Mouse (Mus musculus) embryonic stem cell, embryonic (primary cell): ENCODE results near the gene Tmem165.

Source experiments
- CTCF ChIA-PET, 4 experiments: fragments of 300-600 bp in 2 of 4; fragments of 350-600 bp in 2 of 4; sonication (Branson Sonifier 250); formaldehyde crosslinking; loops; one replicate each; lab custom pipeline; 2022; ENCODE audit warnings: inconsistent platforms in 2 of 4; lab: Charles Lee
- POLR2A ChIA-PET, 4 experiments: fragments of 300-600 bp in 2 of 4; fragments of 350-600 bp in 2 of 4; sonication (Branson Sonifier 250); formaldehyde crosslinking; loops; one replicate each; lab custom pipeline; 2022; ENCODE audit warnings: antibody characterized with exemption in 4 of 4, inconsistent platforms in 1 of 4; lab: Charles Lee

Tmem165 gene

DNA sequence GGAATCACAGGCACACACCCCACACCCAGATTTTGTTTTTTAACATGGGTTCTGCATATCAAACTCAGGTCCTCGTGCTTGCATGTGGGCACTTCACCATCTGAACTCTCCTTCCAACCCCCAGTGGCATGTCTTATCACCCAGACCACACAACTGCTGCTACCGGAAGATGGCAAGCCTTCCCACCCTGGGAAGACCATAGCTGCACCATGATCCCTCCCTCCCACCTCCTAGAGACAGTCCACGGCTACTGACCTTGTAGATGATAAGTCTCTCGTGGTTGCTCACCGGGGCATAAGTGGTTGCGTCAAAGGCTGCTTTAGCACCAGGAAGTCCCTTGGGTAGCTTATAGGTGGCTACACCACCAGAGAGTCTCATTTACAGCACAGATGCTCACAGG is 22.2 kb upstream of the Tmem165 start:
- CTCF ChIA-PET = interaction anchor here in 1 of 4 experiments (0.6 kb wide), 1 partner anchor 42 kb away, joined by 15 read pairs; no protein-coding TSS in a partner anchor
- POLR2A ChIA-PET = interaction anchor here in 3 of 4 experiments (0.6 to 1.4 kb wide), 5 partner anchors 11 to 180 kb away, joined by 3 to 4 read pairs (median 3); partner anchors contain the start of gene Srd5a3 (in 2 of the 3)

DNA sequence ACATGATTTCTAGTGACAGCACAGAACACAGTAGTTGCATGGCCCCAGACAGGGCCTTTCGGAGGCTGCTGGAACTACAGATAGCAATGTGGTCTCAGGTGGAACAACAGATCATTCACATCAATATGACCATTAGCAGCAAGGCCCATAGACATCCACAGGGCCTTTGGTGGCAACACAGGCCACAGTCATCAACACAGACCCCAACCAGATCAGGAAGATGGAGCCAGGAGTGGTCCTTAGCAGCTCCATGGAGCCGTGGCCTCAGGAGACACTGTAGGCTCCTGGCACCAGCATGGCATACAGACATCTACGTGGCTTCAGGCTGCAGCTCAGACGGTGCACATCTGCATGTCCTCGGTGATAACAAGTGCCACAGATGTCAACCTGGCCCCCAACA is 20.8 kb upstream of the Tmem165 start:
- ChIA-PET POLR2A (interaction anchor here in 1 of 4 experiments (1.1 kb wide), 1 partner anchor 20 kb away, joined by 3 read pairs; no protein-coding TSS in a partner anchor), CTCF (no interaction called here)

GRCm38 (mm10) chr5:76163828-76164390 is 19.8 kb upstream of the Tmem165 start:
- CTCF ChIA-PET = no interaction called here
- POLR2A ChIA-PET = interaction anchor here in 1 of 4 experiments (0.8 to 1.1 kb wide), 2 partner anchors 19 to 205 kb away, joined by 3 read pairs; no protein-coding TSS in a partner anchor

- ChIA-PET POLR2A (interaction anchor here in 1 of 4 experiments (1.3 kb wide), 1 partner anchor 8 kb away, joined by 4 read pairs; no protein-coding TSS in a partner anchor), CTCF (no interaction called here)
Measured at GRCm38 (mm10) chr5:76164827-76165226, 18.9 kb upstream of the Tmem165 start.

- CTCF ChIA-PET = interaction anchor here in 3 of 4 experiments (0.6 to 1.8 kb wide), 7 partner anchors 13 to 614 kb away, joined by 3 to 9 read pairs (median 5); partner anchors contain the start of gene Tmem165 (in 1 of the 3)
- POLR2A ChIA-PET = interaction anchor here in 2 of 4 experiments (0.6 to 1.5 kb wide), 3 partner anchors 8 to 450 kb away, joined by 3 to 5 read pairs (median 3); partner anchors contain the start of gene Tmem165 (in 1 of the 2)
Measured at GRCm38 (mm10) chr5:76170522-76170921, 13.2 kb upstream of the Tmem165 start.

DNA sequence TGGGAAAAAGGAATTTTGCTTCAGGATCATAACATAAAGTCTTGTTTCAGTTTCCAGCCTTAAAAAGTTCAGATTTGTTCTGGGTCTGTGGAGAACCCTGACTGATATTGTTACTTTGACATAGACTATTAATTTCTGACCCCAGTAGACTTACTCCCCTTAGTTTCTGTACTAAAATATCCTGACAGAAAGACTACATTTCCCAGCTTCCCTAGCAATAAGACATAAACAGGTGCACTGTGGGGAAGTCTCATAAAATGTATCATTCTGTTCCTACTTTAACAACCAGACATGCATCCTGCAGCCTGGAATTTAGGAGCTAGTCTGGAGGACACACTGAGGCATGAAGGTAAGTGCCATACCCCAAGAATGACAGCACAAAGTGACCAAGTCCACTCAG is 12.6 kb upstream of the Tmem165 start:
- CTCF ChIA-PET = interaction anchor here in 3 of 4 experiments (0.8 to 1.8 kb wide), 6 partner anchors 12 to 300 kb away, joined by 3 to 9 read pairs (median 4); partner anchors contain the start of gene Tmem165 (in 1 of the 3)

DNA sequence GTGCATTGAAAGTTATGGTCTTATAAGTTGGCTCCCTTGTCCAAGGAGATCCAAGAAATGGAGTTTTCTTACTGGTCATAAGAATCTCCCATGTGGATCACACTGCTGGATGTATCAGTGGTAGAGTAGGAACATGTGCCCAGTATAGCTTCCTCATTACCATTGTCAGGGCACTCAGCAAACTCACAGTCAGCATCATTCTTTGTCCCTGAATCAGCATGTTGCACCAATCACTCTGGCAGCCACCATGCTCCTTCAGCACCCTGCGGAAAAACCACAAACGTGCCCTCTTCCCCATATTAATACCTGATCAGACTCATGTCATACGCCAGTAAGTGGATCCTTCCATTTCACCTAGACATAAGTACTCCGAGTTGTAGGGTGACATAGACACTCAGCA is 8.6 kb upstream of the Tmem165 start:
- CTCF ChIA-PET = no interaction called here

More for the DNA sequence above, 12.6 kb upstream of the Tmem165 start:
- POLR2A ChIA-PET = interaction anchor here in 1 of 4 experiments (0.9 to 1.5 kb wide), 2 partner anchors 9 to 13 kb away, joined by 3 to 6 read pairs; partner anchors contain the start of gene Tmem165

DNA sequence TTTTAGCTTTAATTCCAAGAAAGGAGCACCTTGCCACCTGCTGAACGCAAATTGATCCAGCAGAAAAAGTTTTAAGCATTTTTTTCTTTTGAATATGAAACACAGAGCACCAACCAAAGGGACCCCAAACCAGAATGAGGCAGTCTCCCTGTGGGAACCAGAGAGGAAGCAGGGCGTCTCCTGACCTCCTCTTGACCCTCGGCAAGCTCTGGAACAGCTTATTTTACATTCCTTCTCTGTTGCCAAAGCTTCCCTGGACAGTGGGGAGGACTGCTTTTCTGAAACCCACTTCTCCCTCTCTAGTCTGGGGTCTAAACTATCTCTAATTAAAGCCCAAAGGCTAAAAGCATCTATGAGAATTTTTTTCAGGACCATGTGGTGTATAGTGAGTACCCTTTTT is 7.3 kb upstream of the Tmem165 start:
- ChIA-PET POLR2A (interaction anchor here in 1 of 4 experiments (1.1 to 1.2 kb wide), 2 partner anchors 10 to 15 kb away, joined by 3 to 5 read pairs; no protein-coding TSS in a partner anchor), CTCF (no interaction called here)

More for the DNA sequence above, 8.6 kb upstream of the Tmem165 start:
- POLR2A ChIA-PET = no interaction called here

- POLR2A ChIA-PET = interaction anchor here in 1 of 4 experiments (1.1 to 1.2 kb wide), 2 partner anchors 10 to 14 kb away, joined by 3 to 5 read pairs; no protein-coding TSS in a partner anchor
Measured at GRCm38 (mm10) chr5:76176841-76177240, 6.8 kb upstream of the Tmem165 start.

DNA sequence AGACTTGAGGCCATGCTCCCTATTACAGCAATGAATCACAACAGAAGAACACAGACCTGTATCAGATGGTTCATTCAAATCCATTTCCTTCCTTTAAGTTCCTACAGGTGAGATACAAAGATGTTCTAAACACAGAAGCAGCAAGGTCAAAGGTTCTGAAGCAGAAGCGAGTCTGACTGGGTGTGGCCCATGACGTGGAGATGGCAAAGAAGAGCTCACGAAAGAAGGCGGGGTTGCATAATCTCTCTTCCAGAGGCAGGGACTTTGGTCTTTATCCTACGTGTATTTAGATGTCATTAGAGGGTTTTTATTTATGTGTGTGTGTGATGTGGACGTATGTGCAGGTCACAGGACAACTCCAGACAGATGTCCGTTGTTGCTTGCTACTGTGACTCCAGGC is 6.0 kb upstream of the Tmem165 start:
- CTCF ChIA-PET = no interaction called here
- POLR2A ChIA-PET = interaction anchor here in 1 of 4 experiments (0.7 kb wide), 1 partner anchor 9 kb away, joined by 3 read pairs; no protein-coding TSS in a partner anchor

More at GRCm38 (mm10) chr5:76176841-76177240, 6.8 kb upstream of the Tmem165 start:
- CTCF ChIA-PET = no interaction called here

GRCm38 (mm10) chr5:76179171-76179570 is 4.5 kb upstream of the Tmem165 start:
- CTCF ChIA-PET = no interaction called here
- POLR2A ChIA-PET = interaction anchor here in 1 of 4 experiments (1.6 kb wide), 1 partner anchor 39 kb away, joined by 4 read pairs; the partner anchor contains the start of gene Srd5a3

- ChIA-PET CTCF (interaction anchor here in 1 of 4 experiments (0.6 to 1.1 kb wide), 3 partner anchors 113 to 309 kb away, joined by 3 read pairs; no protein-coding TSS in a partner anchor), POLR2A (interaction anchor here in 1 of 4 experiments (1.6 kb wide), 1 partner anchor 40 kb away, joined by 4 read pairs; the partner anchor contains the start of gene Srd5a3)
Measured at GRCm38 (mm10) chr5:76179791-76180190, 3.9 kb upstream of the Tmem165 start.

- POLR2A ChIA-PET = interaction anchor here in 3 of 4 experiments (0.5 to 2.0 kb wide), 8 partner anchors 10 to 805 kb away, joined by 3 to 16 read pairs (median 3); partner anchors contain the start of genes Srd5a3 (in 2 of the 3), Paics (in 1 of the 3) and Ppat (in 1 of the 3)
- CTCF ChIA-PET = no interaction called here
Measured at GRCm38 (mm10) chr5:76182326-76182725, 1.4 kb upstream of the Tmem165 start.

DNA sequence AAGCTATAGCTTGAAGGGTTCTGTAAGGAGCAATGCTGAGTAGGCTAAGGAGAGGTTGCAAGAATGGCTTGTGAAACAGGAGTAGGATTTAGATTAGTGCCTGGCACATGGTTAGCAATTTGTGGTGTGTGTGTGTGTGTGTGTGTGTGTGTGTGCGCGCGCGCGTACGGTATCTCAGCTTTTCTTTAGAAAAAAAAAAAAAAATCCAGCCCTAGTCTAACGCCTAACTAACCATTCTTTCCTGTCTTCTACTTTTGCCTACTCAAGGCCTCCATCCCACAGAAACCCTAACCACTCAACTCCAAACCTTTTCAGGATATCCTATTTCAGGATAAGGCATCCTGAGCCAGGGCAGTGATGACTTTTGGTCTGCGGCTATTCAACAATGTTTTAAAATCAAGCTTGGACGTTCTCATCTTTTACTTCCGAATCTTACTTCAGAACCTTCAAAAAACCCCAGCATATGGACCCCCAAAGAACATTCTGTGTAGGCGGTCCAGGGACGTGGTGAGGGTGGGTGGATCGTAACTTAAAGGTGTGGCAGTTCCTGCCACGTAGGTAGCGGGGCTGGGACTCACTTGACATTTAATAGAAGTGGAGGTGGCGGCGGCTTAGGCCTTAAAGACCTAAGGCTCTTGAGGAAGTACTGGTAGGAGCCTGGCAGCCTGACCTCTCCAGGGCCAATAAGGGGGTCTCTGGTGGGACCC is 484 bp upstream of the Tmem165 start:
- POLR2A ChIA-PET = interaction anchor here (0.5 to 2.3 kb wide), 31 partner anchors 9 to 806 kb away, joined by 3 to 16 read pairs (median 3); partner anchors contain the start of genes Srd5a3 (in 3 of the 4), Kit (in 1 of the 4), Paics (in 1 of the 4) and Pdcl2 (in 1 of the 4)
- CTCF ChIA-PET = interaction anchor here in 2 of 4 experiments (0.6 to 1.5 kb wide), 4 partner anchors 13 to 721 kb away, joined by 3 read pairs; partner anchors contain the start of gene Srd5a3 (in 1 of the 2)

- ChIA-PET CTCF (interaction anchor here in 2 of 4 experiments (0.5 to 1.5 kb wide), 2 partner anchors 45 to 206 kb away, joined by 3 to 11 read pairs; partner anchors contain the start of gene Srd5a3 (in 1 of the 2)), POLR2A (interaction anchor here (0.7 to 2.3 kb wide), 12 partner anchors 8 to 610 kb away, joined by 3 to 16 read pairs (median 5); partner anchors contain the start of genes Srd5a3 (in 3 of the 4) and Kit (in 1 of the 4))
Measured at GRCm38 (mm10) chr5:76184286-76185080, 803 bp downstream of the Tmem165 start.

DNA sequence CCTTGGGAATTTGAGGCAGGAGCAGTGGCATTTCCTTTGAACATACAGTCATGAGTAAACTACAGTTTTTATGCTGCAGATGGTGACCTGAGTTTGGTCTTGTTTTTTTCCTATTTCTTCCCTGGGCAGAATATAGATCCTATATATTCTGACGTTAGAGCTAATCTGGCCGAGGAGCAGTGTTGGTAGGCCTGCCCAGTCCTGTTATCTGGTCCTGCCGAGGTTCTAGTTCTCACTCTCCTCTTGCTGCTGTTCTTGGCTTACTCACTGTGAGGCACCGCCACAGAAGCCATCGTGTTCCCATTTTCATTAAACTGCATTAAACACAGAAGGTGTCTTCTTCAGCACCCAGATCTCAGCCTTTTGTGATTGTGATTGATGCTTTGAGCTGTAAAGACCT is 4.2 kb downstream of the Tmem165 start:
- ChIA-PET POLR2A (interaction anchor here in 1 of 4 experiments (1.1 kb wide), 1 partner anchor 10 kb away, joined by 3 read pairs; no protein-coding TSS in a partner anchor), CTCF (no interaction called here)

GRCm38 (mm10) chr5:76190609-76191008 is 6.9 kb downstream of the Tmem165 start:
- CTCF ChIA-PET = no interaction called here

More at GRCm38 (mm10) chr5:76190609-76191008, 6.9 kb downstream of the Tmem165 start:
- POLR2A ChIA-PET = interaction anchor here in 3 of 4 experiments (0.6 to 1.8 kb wide), 7 partner anchors 8 to 325 kb away, joined by 3 to 5 read pairs (median 3); no protein-coding TSS in a partner anchor
